Mouse (Mus musculus) urinary bladder, postnatal 25 days (tissue): Measurements from ENCODE around the gene Fchsd2.
"Not testable (repeated sequence)": the region's sequence is repeated elsewhere in the genome, so short reads cannot be mapped to it uniquely, and the experiment has no call there.

Experiments
- DNase-seq: peaks from one replicate; pipeline ENCODE4 v3.0.0; 2022; ENCODE audit warnings: low spot score

Fchsd2 gene

GRCm38 (mm10) chr7:101113410-101113809 lies 20.7 kb downstream of the Fchsd2 start:
- DNase-seq: no peak

GRCm38 (mm10) chr7:101114328-101114727 lies 21.7 kb downstream of the Fchsd2 start:
- no peak for DNase-seq

GRCm38 (mm10) chr7:101119391-101119790 lies 26.7 kb downstream of the Fchsd2 start:
- no peak for DNase-seq

- DNase-seq: no peak
Measured at GRCm38 (mm10) chr7:101123579-101124347, 31.1 kb downstream of the Fchsd2 start.

GRCm38 (mm10) chr7:101127737-101128136 lies 35.1 kb downstream of the Fchsd2 start:
- no peak for DNase-seq

- no peak for DNase-seq
Measured at GRCm38 (mm10) chr7:101128536-101128935, 35.9 kb downstream of the Fchsd2 start.

- no peak for DNase-seq
Measured at GRCm38 (mm10) chr7:101130646-101131045, 38.0 kb downstream of the Fchsd2 start.

GRCm38 (mm10) chr7:101131281-101131680 lies 38.6 kb downstream of the Fchsd2 start:
- no peak for DNase-seq

GRCm38 (mm10) chr7:101133591-101133990 lies 40.9 kb downstream of the Fchsd2 start:
- DNase-seq: no peak

- no peak for DNase-seq
Measured at GRCm38 (mm10) chr7:101134117-101134516, 41.5 kb downstream of the Fchsd2 start.

- DNase-seq: no peak
Measured at GRCm38 (mm10) chr7:101138819-101139218, 46.2 kb downstream of the Fchsd2 start.

GRCm38 (mm10) chr7:101142907-101143306 lies 50.2 kb downstream of the Fchsd2 start:
- no peak for DNase-seq

- DNase-seq: no peak
Measured at GRCm38 (mm10) chr7:101144222-101144621, 51.6 kb downstream of the Fchsd2 start.

- DNase-seq: no peak
Measured at GRCm38 (mm10) chr7:101149039-101149438, 56.4 kb downstream of the Fchsd2 start.

GRCm38 (mm10) chr7:101154883-101155282 lies 62.2 kb downstream of the Fchsd2 start:
- DNase-seq: not testable (repeated sequence)

- DNase-seq: no peak
Measured at GRCm38 (mm10) chr7:101155284-101155683, 62.6 kb downstream of the Fchsd2 start.

GRCm38 (mm10) chr7:101160266-101160665 lies 67.6 kb downstream of the Fchsd2 start:
- no peak for DNase-seq

- DNase-seq: no peak
Measured at GRCm38 (mm10) chr7:101162781-101163180, 70.1 kb downstream of the Fchsd2 start.

GRCm38 (mm10) chr7:101163878-101164277 lies 71.2 kb downstream of the Fchsd2 start:
- DNase-seq: no peak

GRCm38 (mm10) chr7:101166568-101166967 lies 73.9 kb downstream of the Fchsd2 start:
- DNase-seq: no peak

- no peak for DNase-seq
Measured at GRCm38 (mm10) chr7:101170482-101170881, 77.8 kb downstream of the Fchsd2 start.

- DNase-seq: no peak
Measured at GRCm38 (mm10) chr7:101171002-101171401, 78.3 kb downstream of the Fchsd2 start.

GRCm38 (mm10) chr7:101173331-101173730 lies 80.7 kb downstream of the Fchsd2 start:
- DNase-seq: no peak

- DNase-seq: no peak
Measured at GRCm38 (mm10) chr7:101178751-101179150, 86.1 kb downstream of the Fchsd2 start.
